In genomic region chr16:24073065-24073464, GRCm38 (mm10) we compare ENCODE assay signal across 20 mouse cellular contexts.
DNase-seq lines count a peak whose midpoint lies in the region; ATAC-seq lines count a peak whose summit lies in the region.
"Had no signal": no experiment of that assay in that cellular context is flagged by ENCODE, and none has a peak within 500 bp of the region (broad histone marks: within the 10 kb centered on the region; RNA-seq: fewer than 3 reads in every experiment).

No protein-coding gene starts in this region.

- no peak overlapping the region for H3K4me3 ChIP-seq in forebrain, embryonic 10.5 days
- no peak overlapping the region for H3K4me3 ChIP-seq in midbrain, embryonic 11.5 days (ENCODE audit: low read depth, low read length)
- H3K4me3 ChIP-seq: erythroblast, embryonic 14.5 days; hindbrain, embryonic 10.5 days; stomach, embryonic 15.5 days had no signal

- WGBS in forebrain, embryonic 10.5 days: 91% methylated on average over 6 of the region's 6 CpGs
- WGBS in midbrain, embryonic 11.5 days: 83% methylated on average over 6 of the region's 6 CpGs

- H3K27me3 ChIP-seq in forebrain, embryonic 10.5 days (ENCODE audit: poor library complexity, severe bottlenecking): no peaks in the 10 kb centered on the region
- H3K27me3 ChIP-seq in midbrain, embryonic 11.5 days (ENCODE audit: control insufficient read depth, insufficient read depth, low read length): no peaks in the 10 kb centered on the region
- H3K27me3 ChIP-seq: stomach, embryonic 15.5 days had no signal

- no peaks in the 10 kb centered on the region for H3K36me3 ChIP-seq in forebrain, embryonic 10.5 days (replicated peaks)
- H3K36me3 ChIP-seq in midbrain, embryonic 11.5 days (ENCODE audit: control insufficient read depth, insufficient read depth, low read length): no peaks in the 10 kb centered on the region
- H3K36me3 ChIP-seq: G1E; hindbrain, embryonic 10.5 days; stomach, embryonic 15.5 days had no signal

- H3K9ac ChIP-seq in midbrain, embryonic 11.5 days (ENCODE audit: low read length): no peak overlapping the region
- H3K9ac ChIP-seq: stomach, embryonic 15.5 days had no signal

- H3K4me1 ChIP-seq in forebrain, embryonic 10.5 days: 0 out of 2 replicates have a peak, but pooled peaks cover 4% of the 10 kb centered on the region
- H3K4me1 ChIP-seq in midbrain, embryonic 11.5 days (ENCODE audit: control insufficient read depth, insufficient read depth, low read length): no peaks in the 10 kb centered on the region
- H3K4me1 ChIP-seq: hindbrain, embryonic 10.5 days; stomach, embryonic 15.5 days had no signal

- no peaks in the 10 kb centered on the region for H3K9me3 ChIP-seq in forebrain, embryonic 10.5 days
- H3K9me3 ChIP-seq in midbrain, embryonic 11.5 days (ENCODE audit: control insufficient read depth, low read length): no peaks in the 10 kb centered on the region
- H3K9me3 ChIP-seq: hindbrain, embryonic 10.5 days; stomach, embryonic 15.5 days had no signal

- ATAC-seq in midbrain, embryonic 11.5 days (ENCODE audit: low FRiP score): no peak
- ATAC-seq: CD4-positive, CD25-positive, alpha-beta regulatory T cell, adult 4 months; forebrain, embryonic 16.5 days had no signal

- H3K27ac ChIP-seq in forebrain, embryonic 10.5 days: no peak overlapping the region
- H3K27ac ChIP-seq in midbrain, embryonic 11.5 days (ENCODE audit: low read depth, low read length): no peak overlapping the region
- H3K27ac ChIP-seq: hindbrain, embryonic 10.5 days; stomach, embryonic 15.5 days had no signal

- peak; percentile 51 for DNase-seq in left cerebral cortex, postnatal 4 days
- no peak for DNase-seq in left cerebral cortex, postnatal 25 days (ENCODE audit: low spot score in 2 of 2)
- peak; percentile 36 to 58 for DNase-seq in gastrocnemius, adult 8-10 months (ENCODE audit: low spot score in 2 of 2)
- DNase-seq in thymus, adult 18-20 months: peak; percentile 47 to 53
- DNase-seq in forebrain, embryonic 10.5 days (ENCODE audit: extremely low spot score, low spot score): no peak
- DNase-seq in left cerebral cortex, adult 18-20 months (ENCODE audit: low spot score in 2 of 2): no peak
- no peak for DNase-seq in midbrain, embryonic 11.5 days (ENCODE audit: low spot score, missing footprints)
- DNase-seq: cerebellum, adult 9-11 months; heart, adult 18-20 months; kidney, adult 2 months; lung, adult 18-20 months; lung, postnatal 4 days; midbrain, embryonic 14.5 days; right cerebral cortex, adult 18-20 months had no signal

- intact Hi-C loops in left cerebral cortex, postnatal 4 days (cut with DNase I): no loop called here
- intact Hi-C loops in left cerebral cortex, postnatal 25 days (cut with DNase I): no loop called here

- no peak overlapping the region for H3K4me2 ChIP-seq in midbrain, embryonic 11.5 days
- H3K4me2 ChIP-seq: stomach, embryonic 15.5 days had no signal

Comparison
In these comparisons a context has a peak if more than half of its experiments do, and no peak if none do; other contexts are left out.
1. DNase-seq: peak in left cerebral cortex, postnatal 4 days (single experiment), gastrocnemius, adult 8-10 months (2 of 2) and thymus, adult 18-20 months (2 of 2); none in left cerebral cortex, postnatal 25 days (0 of 2), forebrain, embryonic 10.5 days (single experiment), left cerebral cortex, adult 18-20 months (0 of 2) and midbrain, embryonic 11.5 days (single experiment).